Mouse (Mus musculus): ENCODE results near the gene Rnf151.

DNA sequence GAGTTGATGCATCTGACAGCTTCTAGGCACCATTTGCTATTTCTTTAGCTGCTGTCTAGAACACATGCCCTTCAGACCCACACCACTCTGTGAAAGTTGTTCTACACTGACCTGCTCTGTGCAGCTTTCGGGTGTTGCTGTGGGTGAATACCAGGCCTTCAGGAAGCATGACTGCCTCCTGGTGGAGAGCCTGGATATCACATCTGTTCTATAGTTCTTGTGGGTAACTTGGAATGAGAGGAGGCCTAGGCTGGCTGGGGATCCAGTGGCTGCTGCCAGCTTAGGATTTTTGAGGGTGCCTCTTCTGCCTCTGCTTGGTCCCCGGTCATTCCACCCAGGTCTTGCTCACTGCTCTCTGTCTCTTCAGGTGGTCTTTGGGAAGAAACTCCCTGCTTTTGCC lies 41.7 kb downstream of the Rnf151 start:
- TF ChIP-seq CEBPB (IDR thresholded peaks at IDR 0.05; ENCODE audit: low read depth) (no peak), CTCF (IDR thresholded peaks at IDR 0.05; ENCODE audit: control insufficient read depth, insufficient read depth, insufficient read length) (no peak), MYOG (IDR thresholded peaks at IDR 0.05; ENCODE audit: control insufficient read depth, extremely low read depth, insufficient read length) (no peak), MYOD1 (IDR thresholded peaks at IDR 0.05; ENCODE audit: control insufficient read depth, insufficient read length, low read depth) (no peak), FOSL1 (IDR thresholded peaks at IDR 0.05; ENCODE audit: insufficient read depth, low read length, poor library complexity, severe bottlenecking) (no peak), USF1 (IDR thresholded peaks at IDR 0.05; ENCODE audit: low read depth) (no peak), MAX (IDR thresholded peaks at IDR 0.05) (no peak)
